Mouse (Mus musculus) liver, adult 2 months (tissue): ENCODE data around the gene Ap1g2. TPM values are rescaled to one million over a fixed set of nuclear protein-coding genes. Genes with fewer than 3 reads are reported as not detected.
A peak's percentile ranks its signal among the peaks of the same experiment; 100 is the strongest.

Experiments used
- DNase-seq: peaks from one replicate; pipeline ENCODE4 v3.0.0-alpha.2; 2011; ENCODE audit warnings: low read depth, low spot score; ENCODE audit errors: extremely low read depth
- H3K27ac ChIP-seq: fragments of 200-500 bp; replicated peaks from 2 replicates; pipeline ENCODE4 v1.5.1; 2012; ENCODE audit warnings: low read depth, mild to moderate bottlenecking, control low read depth, inconsistent platforms, low read length; ENCODE audit not compliant: insufficient read depth
- H3K27me3 ChIP-seq: fragments of 200-500 bp; 2 replicates; pipeline ENCODE4 v1.6.1; 2012; ENCODE audit warnings: mild to moderate bottlenecking, moderate library complexity, low read length, inconsistent platforms; ENCODE audit not compliant: control insufficient read depth, insufficient read depth
- H3K36me3 ChIP-seq: fragments of 200-500 bp; 2 replicates; pipeline ENCODE4 v1.6.1; 2012; ENCODE audit warnings: low read length, inconsistent platforms; ENCODE audit not compliant: control insufficient read depth, insufficient read depth
- H3K4me1 ChIP-seq: fragments of 200-500 bp; 2 replicates; pipeline ENCODE4 v1.6.1; 2011; ENCODE audit warnings: low read length; ENCODE audit not compliant: control insufficient read depth, insufficient read depth
- H3K4me3 ChIP-seq: fragments of 200-500 bp; 2 replicates; pipeline ENCODE4 v1.5.1; 2011; ENCODE audit warnings: low read depth, mild to moderate bottlenecking, control low read depth, low read length, moderate library complexity; ENCODE audit not compliant: insufficient read depth
- H3K79me2 ChIP-seq: fragments of 200-500 bp; 2 replicates; pipeline ENCODE4 v1.6.1; 2012; ENCODE audit warnings: inconsistent platforms, mild to moderate bottlenecking, low read length, moderate library complexity; ENCODE audit not compliant: control insufficient read depth, insufficient read depth
- H3K9ac ChIP-seq: fragments of 200-500 bp; 2 replicates; pipeline ENCODE4 v1.6.1; 2012; ENCODE audit warnings: low read depth, mild to moderate bottlenecking, control low read depth, inconsistent platforms, low read length
- CTCF ChIP-seq: fragments of 200-500 bp; IDR thresholded peaks from 2 replicates; pipeline ENCODE4 v1.5.1; 2011; ENCODE audit warnings: low read depth, low read length, control low read depth
- POLR2A ChIP-seq: fragments of 200-500 bp; IDR thresholded peaks from 2 replicates; pipeline ENCODE4 v1.6.1; 2011; ENCODE audit warnings: low read length, control low read depth; ENCODE audit not compliant: insufficient read depth; ENCODE audit errors: extremely low read depth
- WGBS: fragments of 180-500 bp; shearing (Covaris S2); methylation state at CpG from one replicate; pipeline ENCODE4 v1.1.7; 2018; 5-methylcytosine and 5-hydroxymethylcytosine counted together
- polyA plus RNA-seq: library from polyadenylated mRNA; depleted of rRNA; stranded (reverse); fragments of >200 nt; gene quantifications from 2 replicates; pipeline ENCODE4 v1.2.3, GENCODE M21; 2012
- total RNA-seq: library from RNA; depleted of rRNA; stranded (reverse); fragments of >200 nt; gene quantifications from 2 replicates; pipeline ENCODE4 v1.2.3, GENCODE M21; 2014

Gene Ap1g2
- total and polyA plus RNA-seq, 2 experiments = 4.9 to 15.6 TPM

DNA sequence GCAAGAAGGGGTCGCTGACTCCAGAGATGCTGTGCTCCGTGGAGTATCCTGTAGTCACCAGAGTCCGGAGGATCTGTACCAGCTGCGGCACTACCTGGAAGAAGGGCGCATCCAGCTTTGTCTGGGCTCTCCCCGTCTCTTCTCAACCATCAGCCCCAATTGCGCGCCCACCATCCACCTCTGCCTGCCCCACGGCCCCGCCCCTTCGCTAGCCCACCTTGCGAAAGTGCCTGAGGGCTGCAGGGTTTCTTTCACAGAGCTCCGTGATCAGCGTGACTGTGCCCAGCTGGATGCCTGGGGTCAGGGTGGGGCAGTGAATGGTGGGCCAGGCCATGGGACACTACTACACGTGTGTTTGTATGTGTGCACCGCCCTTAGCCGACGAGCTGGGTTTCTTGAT lies 2.0 kb downstream of the Ap1g2 start:
- H3K36me3 ChIP-seq = no peaks in the 10 kb centered on the region; the same call in 1 of the 2 replicates
- H3K27me3 ChIP-seq = no peaks in the 10 kb centered on the region
- WGBS = 95% methylated on average over 18 of the region's 18 CpGs
- H3K27ac ChIP-seq = no peak overlapping the region
- H3K9ac ChIP-seq = no peak overlapping the region
- H3K4me3 ChIP-seq = no peak overlapping the region
- no peak for DNase-seq
- no peak for TF ChIP-seq POLR2A
- TF ChIP-seq CTCF = no peak
- no peaks in the 10 kb centered on the region for H3K4me1 ChIP-seq
- no peaks in the 10 kb centered on the region for H3K79me2 ChIP-seq

DNA sequence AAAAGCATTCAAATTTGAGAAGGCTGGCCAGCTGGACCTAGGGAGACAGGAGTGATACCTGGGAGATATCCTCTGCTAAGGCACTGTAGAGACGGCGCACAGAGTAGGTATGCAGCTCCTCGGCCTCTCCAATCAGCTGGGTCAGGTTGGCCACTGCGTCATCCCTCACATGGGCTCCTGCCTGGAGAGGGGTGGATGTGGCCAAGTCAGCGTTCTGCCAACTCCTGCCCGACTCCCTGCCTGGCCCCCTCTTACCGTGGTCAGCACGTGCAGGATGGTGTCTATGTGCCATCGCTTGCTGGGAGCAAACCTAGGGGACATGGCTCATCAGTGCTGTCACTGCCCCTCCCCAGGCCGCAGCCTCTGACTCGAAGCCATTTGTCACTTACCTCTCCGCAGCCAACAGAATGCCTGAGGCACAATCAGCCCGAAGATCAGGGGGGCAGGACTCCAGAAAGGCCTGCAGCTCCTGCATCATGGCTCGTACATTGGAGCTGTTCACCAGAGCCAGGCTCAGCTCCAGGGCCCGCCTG lies 4.1 kb downstream of the Ap1g2 start:
- TF ChIP-seq CTCF (no peak), POLR2A (no peak)
- 88% methylated on average over 15 of the region's 15 CpGs for WGBS
- peaks cover 4% of the 10 kb centered on the region; the same call in 1 of the 2 replicates for H3K36me3 ChIP-seq

DNA sequence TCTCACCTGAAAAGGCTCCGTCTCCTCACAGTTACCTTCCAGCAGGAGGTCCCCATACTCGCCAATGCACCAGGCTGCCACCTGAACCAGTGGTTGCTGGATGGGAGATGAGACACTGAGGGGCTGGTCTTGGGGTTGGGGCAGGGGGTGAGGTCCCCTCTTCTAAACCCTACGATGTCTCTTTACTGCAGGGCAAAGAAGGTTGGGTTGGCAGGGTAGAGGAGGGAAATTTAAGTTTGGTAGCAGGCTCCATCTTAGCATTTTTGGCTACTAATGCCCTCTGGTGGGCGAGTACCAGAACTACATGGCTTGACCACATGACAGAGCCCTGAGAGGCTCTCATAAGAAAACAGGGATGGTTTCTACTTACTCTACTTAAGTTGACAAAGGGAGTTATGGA lies 4.8 kb downstream of the Ap1g2 start:
- Histone ChIP-seq H3K4me1 (peaks cover 3% of the 10 kb centered on the region; the same call in 1 of the 2 replicates), H3K27ac (no peak overlapping the region), H3K79me2 (no peaks in the 10 kb centered on the region), H3K36me3 (peaks cover 4% of the 10 kb centered on the region; the same call in 1 of the 2 replicates), H3K9ac (no peak overlapping the region), H3K27me3 (no peaks in the 10 kb centered on the region), H3K4me3 (no peak overlapping the region)
- TF ChIP-seq CTCF (peak; percentile 62), POLR2A (no peak)
- DNase-seq = peak; percentile 43
- WGBS = 57% methylated on average over 4 of the region's 4 CpGs

More for the DNA sequence above, 4.1 kb downstream of the Ap1g2 start:
- H3K9ac ChIP-seq = no peak overlapping the region
- no peaks in the 10 kb centered on the region for H3K27me3 ChIP-seq
- no peaks in the 10 kb centered on the region for H3K4me1 ChIP-seq
- H3K4me3 ChIP-seq = no peak overlapping the region
- H3K79me2 ChIP-seq = no peaks in the 10 kb centered on the region
- H3K27ac ChIP-seq = no peak overlapping the region
- no peak for DNase-seq

DNA sequence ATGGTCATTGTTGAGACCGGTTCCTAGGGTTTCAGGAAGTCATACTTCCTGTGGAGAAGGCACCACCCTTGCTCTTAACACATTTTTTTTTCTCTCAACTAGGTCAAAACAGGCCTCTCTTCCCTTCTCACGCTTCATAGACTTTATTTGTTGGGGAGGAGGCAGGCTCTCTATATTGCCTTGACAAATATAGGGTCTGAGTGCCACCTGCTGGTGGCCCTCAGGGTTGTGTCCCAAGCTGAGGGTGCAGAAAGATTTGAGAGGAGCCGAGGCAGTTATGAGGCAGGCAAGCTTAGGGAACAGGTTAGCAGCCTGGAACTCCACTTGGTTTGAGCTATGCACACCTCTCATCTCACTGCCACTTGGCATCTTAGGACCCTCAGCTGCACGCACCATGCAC lies 8.3 kb downstream of the Ap1g2 start:
- DNase-seq = peak; percentile 44
- 65% methylated on average over 4 of the region's 4 CpGs for WGBS

DNA sequence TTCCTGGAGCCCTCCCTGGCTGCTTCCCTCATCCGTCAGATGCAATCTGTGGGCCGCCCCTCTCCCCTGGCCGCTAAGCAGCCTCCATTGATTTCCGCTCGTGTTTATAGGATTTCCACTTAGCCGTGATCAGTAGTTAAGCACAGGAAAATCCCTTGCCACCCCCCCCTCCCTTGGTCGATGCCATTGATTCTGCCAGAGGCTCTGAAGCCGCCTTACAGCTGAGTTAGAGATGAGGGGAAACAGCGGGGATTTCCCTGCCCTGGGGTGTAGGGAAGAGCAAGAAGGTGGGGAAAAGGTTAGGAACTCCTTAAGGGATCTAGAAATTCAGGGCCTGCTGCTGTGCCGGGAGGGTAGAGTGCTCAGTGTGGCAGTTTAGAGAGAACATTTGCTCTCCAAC lies 8.7 kb downstream of the Ap1g2 start:
- TF ChIP-seq POLR2A (no peak), CTCF (no peak)
- H3K4me1 ChIP-seq = peaks cover 11% of the 10 kb centered on the region
- H3K4me3 ChIP-seq = no peak overlapping the region
- H3K27ac ChIP-seq = peak overlapping the region; percentile 23; the same call in 1 of the 2 replicates
- DNase-seq = no peak
- peaks cover 4% of the 10 kb centered on the region; the same call in 1 of the 2 replicates for H3K36me3 ChIP-seq
- H3K9ac ChIP-seq = no peak overlapping the region
- H3K79me2 ChIP-seq = no peaks in the 10 kb centered on the region
- WGBS = 74% methylated on average over 10 of the region's 10 CpGs
- no peaks in the 10 kb centered on the region for H3K27me3 ChIP-seq

More for the DNA sequence above, 8.3 kb downstream of the Ap1g2 start:
- H3K79me2 ChIP-seq = no peaks in the 10 kb centered on the region
- no peaks in the 10 kb centered on the region for H3K27me3 ChIP-seq
- H3K4me3 ChIP-seq = no peak overlapping the region
- peaks cover 11% of the 10 kb centered on the region for H3K4me1 ChIP-seq
- H3K36me3 ChIP-seq = peaks cover 4% of the 10 kb centered on the region; the same call in 1 of the 2 replicates
- no peak overlapping the region for H3K9ac ChIP-seq
- H3K27ac ChIP-seq = no peak overlapping the region
- TF ChIP-seq POLR2A = no peak
- TF ChIP-seq CTCF = peak; percentile 81

DNA sequence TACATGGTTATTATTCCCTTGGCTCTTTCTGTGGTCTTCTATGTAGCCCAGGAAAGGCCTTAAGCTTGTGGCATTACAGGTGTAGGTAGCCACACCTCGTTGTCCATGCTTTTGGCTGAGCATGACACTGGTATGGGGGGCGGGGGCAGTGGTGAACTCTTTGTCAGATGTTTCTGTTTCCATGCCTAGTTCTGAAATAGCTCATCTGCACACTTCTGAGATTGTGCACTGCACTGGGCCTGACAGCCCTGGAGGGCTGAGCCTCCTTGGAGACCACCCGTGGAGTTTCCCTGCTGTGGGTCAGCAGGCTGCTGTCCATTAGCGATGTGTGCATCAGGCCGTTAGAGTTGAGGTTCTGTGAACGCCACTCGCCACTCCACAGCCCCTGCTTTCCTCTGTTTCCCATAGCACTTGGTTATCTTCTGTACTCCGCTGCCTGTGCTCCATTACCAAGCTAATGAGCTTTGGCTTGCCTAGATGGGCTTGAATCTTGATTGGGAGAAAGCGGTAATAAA lies 9.8 kb downstream of the Ap1g2 start:
- no peak for TF ChIP-seq POLR2A
- TF ChIP-seq CTCF = no peak
- no peak overlapping the region for H3K9ac ChIP-seq
- H3K27ac ChIP-seq = no peak overlapping the region
- peaks cover 4% of the 10 kb centered on the region; the same call in 1 of the 2 replicates for H3K36me3 ChIP-seq
- no peak for DNase-seq
- no peak overlapping the region for H3K4me3 ChIP-seq
- 84% methylated on average over 9 of the region's 9 CpGs for WGBS
- H3K27me3 ChIP-seq = no peaks in the 10 kb centered on the region
- H3K4me1 ChIP-seq = peaks cover 11% of the 10 kb centered on the region
- no peaks in the 10 kb centered on the region for H3K79me2 ChIP-seq
